Mouse (Mus musculus): Measurements from ENCODE around the gene Prim2. TPM values are rescaled to one million over a fixed set of nuclear protein-coding genes. Genes with fewer than 3 reads are reported as not detected.

Gene Prim2
- polyA plus RNA-seq, 1 experiment from 2014 or later = 15.6 TPM

- H3K4me3 ChIP-seq (ENCODE audit: control insufficient read depth in 1 of 2, insufficient read depth in 1 of 2, low read depth in 1 of 2, low read length in 2 of 2) = no peak overlapping the region
- H3K27ac ChIP-seq (replicated peaks in 1 of 2; ENCODE audit: control insufficient read depth in 1 of 2, insufficient read depth in 1 of 2, low read depth in 2 of 2, low read length in 2 of 2) = no peak overlapping the region
- H3K27me3 ChIP-seq (ENCODE audit: control insufficient read depth, insufficient read depth, low read length) = no peaks in the 10 kb centered on the region
- no peak overlapping the region for H3K9ac ChIP-seq (ENCODE audit: low read length)
- peaks cover 0 to 2% of the 10 kb centered on the region in 2 experiments; a peak in 1 of 4 replicates for H3K4me1 ChIP-seq (ENCODE audit: control insufficient read depth in 2 of 2, insufficient read depth in 2 of 2, low read length in 2 of 2)
- H3K9me3 ChIP-seq (ENCODE audit: control insufficient read depth, low read length) = no peaks in the 10 kb centered on the region
- no peak overlapping the region for H3K4me2 ChIP-seq (ENCODE audit: low read length)
- no peaks in the 10 kb centered on the region for H3K36me3 ChIP-seq (ENCODE audit: control insufficient read depth, insufficient read depth, low read length)
- 43% methylated on average over 1 of the region's 1 CpGs for WGBS
- ATAC-seq (ENCODE audit: insufficient number of reproducible peaks, insufficient read depth, low FRiP score, low read depth) = no peak
These were observed 167.3 kb downstream of the Prim2 start for GRCm38 (mm10) chr1:33502298-33502697.

GRCm38 (mm10) chr1:33500111-33500510 is 169.5 kb downstream of the Prim2 start:
- Histone ChIP-seq H3K4me2 (ENCODE audit: low read length) (no peak overlapping the region), H3K9me3 (ENCODE audit: control insufficient read depth, low read length) (no peaks in the 10 kb centered on the region), H3K36me3 (ENCODE audit: control insufficient read depth, insufficient read depth, low read length) (no peaks in the 10 kb centered on the region), H3K9ac (ENCODE audit: low read length) (no peak overlapping the region), H3K27ac (replicated peaks in 1 of 2; ENCODE audit: control insufficient read depth in 1 of 2, insufficient read depth in 1 of 2, low read depth in 2 of 2, low read length in 2 of 2) (no peak overlapping the region), H3K27me3 (ENCODE audit: control insufficient read depth, insufficient read depth, low read length) (no peaks in the 10 kb centered on the region), H3K4me1 (ENCODE audit: control insufficient read depth in 2 of 2, insufficient read depth in 2 of 2, low read length in 2 of 2) (peaks cover 0 to 2% of the 10 kb centered on the region in 2 experiments; a peak in 1 of 4 replicates), H3K4me3 (ENCODE audit: control insufficient read depth in 1 of 2, insufficient read depth in 1 of 2, low read depth in 1 of 2, low read length in 2 of 2) (no peak overlapping the region)
- no peak for ATAC-seq (ENCODE audit: insufficient number of reproducible peaks, insufficient read depth, low FRiP score, low read depth)
- 77% methylated on average over 9 of the region's 9 CpGs for WGBS

- 83% methylated on average over 4 of the region's 4 CpGs for WGBS
- no peak for ATAC-seq (ENCODE audit: insufficient number of reproducible peaks, insufficient read depth, low FRiP score, low read depth)
- no peaks in the 10 kb centered on the region for H3K36me3 ChIP-seq (ENCODE audit: control insufficient read depth, insufficient read depth, low read length)
- H3K9me3 ChIP-seq (ENCODE audit: control insufficient read depth, low read length) = no peaks in the 10 kb centered on the region
- H3K27me3 ChIP-seq (ENCODE audit: control insufficient read depth, insufficient read depth, low read length) = no peaks in the 10 kb centered on the region
- H3K4me3 ChIP-seq (ENCODE audit: control insufficient read depth in 1 of 2, insufficient read depth in 1 of 2, low read depth in 1 of 2, low read length in 2 of 2) = no peak overlapping the region
- no peak overlapping the region for H3K27ac ChIP-seq (replicated peaks in 1 of 2; ENCODE audit: control insufficient read depth in 1 of 2, insufficient read depth in 1 of 2, low read depth in 2 of 2, low read length in 2 of 2)
- H3K9ac ChIP-seq (ENCODE audit: low read length) = no peak overlapping the region
- no peak overlapping the region for H3K4me2 ChIP-seq (ENCODE audit: low read length)
- H3K4me1 ChIP-seq (ENCODE audit: control insufficient read depth in 2 of 2, insufficient read depth in 2 of 2, low read length in 2 of 2) = peaks cover 0 to 2% of the 10 kb centered on the region in 2 experiments; a peak in 1 of 4 replicates
These were observed 170.0 kb downstream of the Prim2 start for GRCm38 (mm10) chr1:33499603-33500002.

- no peaks in the 10 kb centered on the region for H3K9me3 ChIP-seq (ENCODE audit: control insufficient read depth, low read length)
- ATAC-seq (ENCODE audit: insufficient number of reproducible peaks, insufficient read depth, low FRiP score, low read depth) = no peak
- H3K4me2 ChIP-seq (ENCODE audit: low read length) = no peak overlapping the region
- no peaks in the 10 kb centered on the region for H3K4me1 ChIP-seq (ENCODE audit: control insufficient read depth in 2 of 2, insufficient read depth in 2 of 2, low read length in 2 of 2)
- H3K9ac ChIP-seq (ENCODE audit: low read length) = no peak overlapping the region
- H3K36me3 ChIP-seq (ENCODE audit: control insufficient read depth, insufficient read depth, low read length) = no peaks in the 10 kb centered on the region
- H3K27ac ChIP-seq (replicated peaks in 1 of 2; ENCODE audit: control insufficient read depth in 1 of 2, insufficient read depth in 1 of 2, low read depth in 2 of 2, low read length in 2 of 2) = no peak overlapping the region
- no peaks in the 10 kb centered on the region for H3K27me3 ChIP-seq (ENCODE audit: control insufficient read depth, insufficient read depth, low read length)
- H3K4me3 ChIP-seq (ENCODE audit: control insufficient read depth in 1 of 2, insufficient read depth in 1 of 2, low read depth in 1 of 2, low read length in 2 of 2) = no peak overlapping the region
- WGBS = 77% methylated on average over 4 of the region's 4 CpGs
These were observed 173.5 kb downstream of the Prim2 start for GRCm38 (mm10) chr1:33496128-33496527.

GRCm38 (mm10) chr1:33495586-33495985 is 174.0 kb downstream of the Prim2 start:
- Histone ChIP-seq H3K27me3 (ENCODE audit: control insufficient read depth, insufficient read depth, low read length) (no peaks in the 10 kb centered on the region), H3K4me3 (ENCODE audit: control insufficient read depth in 1 of 2, insufficient read depth in 1 of 2, low read depth in 1 of 2, low read length in 2 of 2) (no peak overlapping the region), H3K9ac (ENCODE audit: low read length) (no peak overlapping the region), H3K36me3 (ENCODE audit: control insufficient read depth, insufficient read depth, low read length) (no peaks in the 10 kb centered on the region), H3K4me1 (ENCODE audit: control insufficient read depth in 2 of 2, insufficient read depth in 2 of 2, low read length in 2 of 2) (no peaks in the 10 kb centered on the region), H3K27ac (replicated peaks in 1 of 2; ENCODE audit: control insufficient read depth in 1 of 2, insufficient read depth in 1 of 2, low read depth in 2 of 2, low read length in 2 of 2) (no peak overlapping the region), H3K4me2 (ENCODE audit: low read length) (no peak overlapping the region), H3K9me3 (ENCODE audit: control insufficient read depth, low read length) (no peaks in the 10 kb centered on the region)
- 78% methylated on average over 3 of the region's 3 CpGs for WGBS
- no peak for ATAC-seq (ENCODE audit: insufficient number of reproducible peaks, insufficient read depth, low FRiP score, low read depth)

GRCm38 (mm10) chr1:33495203-33495553 is 174.4 kb downstream of the Prim2 start:
- no peak overlapping the region for H3K9ac ChIP-seq (ENCODE audit: low read length)
- no peaks in the 10 kb centered on the region for H3K36me3 ChIP-seq (ENCODE audit: control insufficient read depth, insufficient read depth, low read length)
- no peak for ATAC-seq (ENCODE audit: insufficient number of reproducible peaks, insufficient read depth, low FRiP score, low read depth)
- no peaks in the 10 kb centered on the region for H3K9me3 ChIP-seq (ENCODE audit: control insufficient read depth, low read length)
- no peak overlapping the region for H3K4me2 ChIP-seq (ENCODE audit: low read length)
- no peak overlapping the region for H3K4me3 ChIP-seq (ENCODE audit: control insufficient read depth in 1 of 2, insufficient read depth in 1 of 2, low read depth in 1 of 2, low read length in 2 of 2)
- no peak overlapping the region for H3K27ac ChIP-seq (replicated peaks in 1 of 2; ENCODE audit: control insufficient read depth in 1 of 2, insufficient read depth in 1 of 2, low read depth in 2 of 2, low read length in 2 of 2)
- 80% methylated on average over 8 of the region's 8 CpGs for WGBS
- H3K27me3 ChIP-seq (ENCODE audit: control insufficient read depth, insufficient read depth, low read length) = no peaks in the 10 kb centered on the region
- H3K4me1 ChIP-seq (ENCODE audit: control insufficient read depth in 2 of 2, insufficient read depth in 2 of 2, low read length in 2 of 2) = no peaks in the 10 kb centered on the region

GRCm38 (mm10) chr1:33494524-33495202 is 174.9 kb downstream of the Prim2 start:
- H3K4me3 ChIP-seq (ENCODE audit: control insufficient read depth in 1 of 2, insufficient read depth in 1 of 2, low read depth in 1 of 2, low read length in 2 of 2) = no peak overlapping the region
- no peaks in the 10 kb centered on the region for H3K9me3 ChIP-seq (ENCODE audit: control insufficient read depth, low read length)
- H3K4me1 ChIP-seq (ENCODE audit: control insufficient read depth in 2 of 2, insufficient read depth in 2 of 2, low read length in 2 of 2) = no peaks in the 10 kb centered on the region
- 40% methylated on average over 2 of the region's 2 CpGs for WGBS
- no peaks in the 10 kb centered on the region for H3K36me3 ChIP-seq (ENCODE audit: control insufficient read depth, insufficient read depth, low read length)
- no peak overlapping the region for H3K27ac ChIP-seq (replicated peaks in 1 of 2; ENCODE audit: control insufficient read depth in 1 of 2, insufficient read depth in 1 of 2, low read depth in 2 of 2, low read length in 2 of 2)
- H3K27me3 ChIP-seq (ENCODE audit: control insufficient read depth, insufficient read depth, low read length) = no peaks in the 10 kb centered on the region
- no peak overlapping the region for H3K4me2 ChIP-seq (ENCODE audit: low read length)
- no peak overlapping the region for H3K9ac ChIP-seq (ENCODE audit: low read length)
- no peak for ATAC-seq (ENCODE audit: insufficient number of reproducible peaks, insufficient read depth, low FRiP score, low read depth)

- no peak overlapping the region for H3K4me3 ChIP-seq (ENCODE audit: control insufficient read depth in 1 of 2, insufficient read depth in 1 of 2, low read depth in 1 of 2, low read length in 2 of 2)
- H3K4me1 ChIP-seq (ENCODE audit: control insufficient read depth in 2 of 2, insufficient read depth in 2 of 2, low read length in 2 of 2) = no peaks in the 10 kb centered on the region
- ATAC-seq (ENCODE audit: insufficient number of reproducible peaks, insufficient read depth, low FRiP score, low read depth) = no peak
- no peak overlapping the region for H3K4me2 ChIP-seq (ENCODE audit: low read length)
- H3K9ac ChIP-seq (ENCODE audit: low read length) = no peak overlapping the region
- no peaks in the 10 kb centered on the region for H3K27me3 ChIP-seq (ENCODE audit: control insufficient read depth, insufficient read depth, low read length)
- H3K36me3 ChIP-seq (ENCODE audit: control insufficient read depth, insufficient read depth, low read length) = no peaks in the 10 kb centered on the region
- no peaks in the 10 kb centered on the region for H3K9me3 ChIP-seq (ENCODE audit: control insufficient read depth, low read length)
- no peak overlapping the region for H3K27ac ChIP-seq (replicated peaks in 1 of 2; ENCODE audit: control insufficient read depth in 1 of 2, insufficient read depth in 1 of 2, low read depth in 2 of 2, low read length in 2 of 2)
- WGBS = 80% methylated on average over 6 of the region's 6 CpGs
These were observed 179.4 kb downstream of the Prim2 start for GRCm38 (mm10) chr1:33490220-33490619.
